Mouse (Mus musculus) brain, embryonic 14.5 days (tissue): ENCODE data around the gene Zdhhc17.

Experiments used
- CTCF ChIP-seq: fragments of 200-500 bp; IDR thresholded peaks from 2 replicates; pipeline ENCODE4 v1.5.1; 2012; ENCODE audit warnings: inconsistent platforms, mild to moderate bottlenecking, moderate library complexity, borderline replicate concordance; ENCODE audit not compliant: insufficient read depth, insufficient read length; ENCODE audit errors: extremely low read depth
- POLR2A ChIP-seq: fragments of 200-500 bp; IDR thresholded peaks from 2 replicates; pipeline ENCODE4 v1.6.1; 2012; ENCODE audit warnings: mild to moderate bottlenecking, inconsistent platforms, borderline replicate concordance; ENCODE audit not compliant: poor library complexity, insufficient read depth, insufficient read length, severe bottlenecking; ENCODE audit errors: extremely low read depth

DNA sequence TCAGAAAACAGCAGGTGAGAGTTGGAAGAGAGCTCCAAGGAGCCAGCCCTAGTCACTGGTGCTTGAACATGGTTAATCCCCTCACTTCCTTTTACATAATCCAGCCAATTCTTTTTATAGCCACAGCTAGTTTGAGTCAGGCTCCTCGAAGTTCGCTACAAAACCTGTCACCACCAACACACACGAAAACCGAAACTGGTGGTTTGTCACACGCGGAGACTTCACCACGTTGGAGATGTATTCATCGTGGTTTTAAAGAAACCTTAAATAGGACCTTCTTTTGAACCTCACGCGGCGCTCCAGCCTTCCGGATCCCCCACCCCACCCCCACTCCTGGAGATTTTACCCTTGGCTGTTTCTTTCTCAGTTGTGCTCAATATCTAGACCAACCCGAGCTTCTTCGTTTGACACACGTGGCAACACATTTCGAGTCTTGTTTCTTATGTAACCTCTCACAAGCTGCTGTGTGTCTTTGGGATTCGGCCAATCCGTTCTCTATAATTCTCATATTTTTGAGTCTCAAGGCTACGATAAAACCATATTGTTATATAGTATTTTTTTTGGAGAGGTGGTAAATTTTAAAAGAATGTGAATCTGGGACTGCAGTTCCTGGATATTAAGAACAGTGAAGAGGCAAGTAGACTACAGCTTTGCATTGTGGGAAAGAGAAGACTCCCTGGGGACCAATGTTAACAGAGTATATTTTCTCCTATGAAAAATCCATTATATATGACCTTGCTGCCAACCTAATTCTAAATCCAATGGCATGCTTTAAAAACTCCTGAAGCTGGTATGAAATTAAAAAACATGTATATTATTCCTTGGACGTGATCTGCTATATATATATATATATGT is 21.8 kb upstream of the Zdhhc17 start:
- no peak for TF ChIP-seq POLR2A
- TF ChIP-seq CTCF, result no peak
